Mouse (Mus musculus) bone marrow macrophage, adult 2 months (primary cell): ENCODE measurements around the gene Crk.

Source experiments
- CTCF ChIP-seq: IDR thresholded peaks from 2 replicates; pipeline ENCODE4 v1.5.1; 2012; ENCODE audit warnings: low read depth, mild to moderate bottlenecking, low read length, moderate library complexity
- POLR2A ChIP-seq: IDR thresholded peaks from 2 replicates; pipeline ENCODE4 v1.6.1; 2012; ENCODE audit warnings: mild to moderate bottlenecking, low read depth, low read length, borderline replicate concordance

- TF ChIP-seq POLR2A = no peak
- TF ChIP-seq CTCF = no peak
These were observed 24.3 kb upstream of the Crk start for GRCm38 (mm10) chr11:75654471-75655390.
